Mouse (Mus musculus): ENCODE measurements at regions not wholly inside any gene's neighbourhood (a gene's known extent, or its start where the extent isn't known, plus 50 kb on each side); places are given as distances from the start of the nearest gene placed in this dataset.

DNA sequence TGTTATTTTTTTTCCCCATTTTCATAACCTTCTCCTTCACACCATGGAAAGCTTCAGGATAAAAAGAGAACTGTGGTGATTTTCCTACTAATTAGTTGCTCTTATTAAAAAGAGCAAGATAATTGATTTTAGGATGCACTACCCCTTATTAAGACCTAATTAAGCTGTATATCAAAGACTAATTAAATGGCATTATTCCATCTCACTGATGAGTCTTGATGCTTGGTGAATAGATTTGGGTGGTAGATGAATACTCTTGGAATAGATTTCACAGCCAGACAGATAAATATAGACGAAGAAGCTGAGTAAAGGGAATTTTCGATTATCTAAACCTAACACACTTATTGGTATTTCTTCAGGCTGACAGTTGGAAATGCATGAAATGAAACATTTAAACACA, 346.5 kb upstream of the Tenm2 start:
- H3K4me2 ChIP-seq (replicated peaks): no peak overlapping the region
- no peaks in the 10 kb centered on the region for H3K4me1 ChIP-seq
- H3K9me3 ChIP-seq: no peaks in the 10 kb centered on the region
- H3K27ac ChIP-seq (replicated peaks): no peak overlapping the region
- H3K4me3 ChIP-seq: no peak overlapping the region
- no peaks in the 10 kb centered on the region for H3K36me3 ChIP-seq
- H3K9ac ChIP-seq (replicated peaks): no peak overlapping the region
- no peaks in the 10 kb centered on the region for H3K27me3 ChIP-seq
- WGBS: 83% methylated on average over 2 of the region's 2 CpGs
- ATAC-seq (ENCODE audit: low FRiP score, low read depth): no peak

DNA sequence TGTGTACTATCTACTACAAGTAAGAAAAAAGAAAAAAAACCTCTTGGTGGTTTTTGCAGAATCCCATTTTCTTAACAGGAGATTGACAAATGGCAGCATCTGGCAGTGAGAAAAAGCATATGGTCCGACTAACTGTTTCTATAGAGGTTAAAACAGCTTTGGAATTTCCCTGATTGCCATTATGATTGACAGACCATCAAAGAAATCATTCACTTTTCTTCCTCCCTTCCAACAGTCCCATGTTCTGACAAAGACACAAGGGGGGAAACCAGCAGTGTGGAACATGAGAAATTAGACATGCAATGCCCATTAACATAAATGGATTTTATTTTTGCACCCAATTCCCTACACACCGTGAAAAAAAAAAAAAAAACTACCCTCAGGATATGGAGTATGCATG, 297.9 kb upstream of the Tenm2 start:
- Histone ChIP-seq H3K4me3 (no peak overlapping the region), H3K27ac (replicated peaks) (no peak overlapping the region), H3K27me3 (no peaks in the 10 kb centered on the region), H3K9me3 (no peaks in the 10 kb centered on the region), H3K36me3 (no peaks in the 10 kb centered on the region), H3K4me2 (replicated peaks) (no peak overlapping the region), H3K4me1 (0 out of 2 replicates have a peak, but pooled peaks cover 5% of the 10 kb centered on the region), H3K9ac (replicated peaks) (no peak overlapping the region)
- no peak; the same call in 1 of the 2 replicates for ATAC-seq (ENCODE audit: low FRiP score, low read depth)
- 32% methylated on average over 2 of the region's 2 CpGs for WGBS

DNA sequence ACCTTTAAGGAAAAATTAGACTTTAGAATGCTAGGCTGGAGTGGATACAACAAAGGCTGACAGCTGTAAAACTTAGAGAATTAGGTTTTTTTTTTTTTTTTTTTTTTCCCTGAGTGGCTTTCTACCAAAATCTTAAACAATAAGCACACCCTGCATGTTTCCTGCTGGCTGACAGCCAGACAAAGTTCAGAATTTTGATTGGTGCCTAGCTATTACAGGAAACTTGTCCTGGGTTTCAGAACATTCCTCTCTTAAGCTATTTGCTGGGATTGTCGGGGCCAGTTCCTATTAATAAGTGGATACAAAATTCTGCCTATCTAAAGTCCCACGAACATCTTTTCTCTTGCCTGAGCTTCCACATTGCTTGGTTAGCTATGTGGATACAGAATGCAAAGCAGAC, 296.7 kb upstream of the Tenm2 start:
- Histone ChIP-seq H3K4me1 (peaks cover 10% of the 10 kb centered on the region; the same call in 1 of the 2 replicates), H3K4me3 (no peak overlapping the region), H3K27ac (replicated peaks) (no peak overlapping the region), H3K4me2 (replicated peaks) (no peak overlapping the region), H3K9ac (replicated peaks) (no peak overlapping the region), H3K36me3 (no peaks in the 10 kb centered on the region), H3K27me3 (no peaks in the 10 kb centered on the region), H3K9me3 (no peaks in the 10 kb centered on the region)
- 44% methylated on average over 2 of the region's 2 CpGs for WGBS
- no peak for ATAC-seq (ENCODE audit: low FRiP score, low read depth)

DNA sequence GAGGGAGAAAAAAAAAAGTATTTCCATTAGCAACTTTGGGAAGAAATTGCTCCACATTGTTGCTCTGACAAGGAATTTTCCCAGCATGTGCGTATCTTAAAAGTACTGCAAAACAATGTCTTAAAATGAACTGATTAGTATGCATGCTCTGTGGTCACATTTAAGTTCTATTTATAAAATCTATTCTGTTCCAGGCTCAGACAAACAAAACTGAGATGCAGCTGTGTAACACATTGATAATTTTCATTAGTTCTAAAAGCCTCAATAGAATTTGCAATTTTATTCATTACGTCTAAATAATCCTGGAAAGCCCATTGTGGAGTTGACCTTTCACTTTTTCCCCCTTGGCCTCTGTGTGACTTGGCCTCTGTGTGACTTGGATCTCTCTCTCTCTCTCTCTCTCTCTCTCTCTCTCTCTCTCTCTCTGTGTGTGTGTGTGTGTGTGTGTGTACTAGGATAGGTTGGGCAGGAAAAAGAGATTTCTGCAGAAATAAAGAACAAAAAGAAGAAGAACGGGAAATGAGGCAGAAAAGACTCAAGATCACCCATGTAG, 262.8 kb upstream of the Tenm2 start:
- no peak overlapping the region for H3K4me3 ChIP-seq
- no peaks in the 10 kb centered on the region for H3K9me3 ChIP-seq
- ATAC-seq (ENCODE audit: low FRiP score, low read depth): no peak
- H3K9ac ChIP-seq (replicated peaks): no peak overlapping the region
- no peak overlapping the region for H3K4me2 ChIP-seq (replicated peaks)
- no peaks in the 10 kb centered on the region for H3K27me3 ChIP-seq
- 22% methylated on average over 3 of the region's 3 CpGs for WGBS
- no peak overlapping the region for H3K27ac ChIP-seq (replicated peaks)
- peaks cover 14% of the 10 kb centered on the region for H3K4me1 ChIP-seq
- H3K36me3 ChIP-seq: no peaks in the 10 kb centered on the region

DNA sequence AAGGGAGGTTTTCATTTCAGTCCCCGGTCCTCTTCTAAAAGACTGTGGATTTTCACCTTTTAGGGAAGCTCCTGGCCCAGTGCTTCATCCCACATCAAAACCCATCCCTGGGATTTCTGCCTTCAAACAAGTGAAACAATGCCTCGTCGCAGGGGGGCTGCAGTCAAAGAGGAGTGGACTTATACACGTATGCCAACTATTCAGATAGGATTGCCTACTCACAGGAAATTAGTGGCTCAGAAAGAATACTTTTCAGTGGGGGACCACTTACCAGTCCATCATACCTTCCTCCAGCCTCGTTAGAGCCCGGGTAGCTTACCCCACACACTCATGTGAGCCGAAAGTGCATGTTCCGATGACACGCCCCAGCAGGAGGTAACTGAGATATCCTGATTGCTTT, 262.1 kb upstream of the Tenm2 start:
- ATAC-seq (ENCODE audit: low FRiP score, low read depth): 0 out of 2 replicates have a peak, but pooled peaks have one; percentile 52
- Histone ChIP-seq H3K27me3 (no peaks in the 10 kb centered on the region), H3K27ac (replicated peaks) (no peak overlapping the region), H3K9ac (replicated peaks) (no peak overlapping the region), H3K4me1 (peaks cover 14% of the 10 kb centered on the region), H3K4me2 (replicated peaks) (no peak overlapping the region), H3K4me3 (no peak overlapping the region), H3K36me3 (no peaks in the 10 kb centered on the region), H3K9me3 (no peaks in the 10 kb centered on the region)
- 17% methylated on average over 9 of the region's 9 CpGs for WGBS

DNA sequence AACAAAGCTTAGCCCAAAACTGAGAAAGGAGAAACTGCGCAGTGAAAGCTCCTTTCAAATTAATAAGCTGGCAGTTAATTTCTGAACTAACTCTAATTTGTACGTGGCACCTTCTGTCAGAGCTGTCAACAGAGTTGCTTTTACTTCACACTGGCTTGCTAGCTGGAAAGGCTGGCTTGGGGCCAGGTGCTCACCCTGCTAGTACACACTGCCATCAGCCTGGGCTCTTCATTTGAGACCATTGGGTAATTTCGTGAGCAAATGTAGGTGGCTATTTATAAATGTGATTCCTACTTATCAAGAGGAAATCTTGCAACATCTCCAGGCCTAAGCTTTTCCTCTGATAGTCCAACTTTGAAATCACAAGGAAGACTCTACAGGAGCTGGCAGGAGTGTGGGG, 244.5 kb upstream of the Tenm2 start:
- Histone ChIP-seq H3K9me3 (no peaks in the 10 kb centered on the region), H3K4me1 (no peaks in the 10 kb centered on the region), H3K4me3 (no peak overlapping the region), H3K9ac (replicated peaks) (no peak overlapping the region), H3K27ac (replicated peaks) (no peak overlapping the region), H3K27me3 (no peaks in the 10 kb centered on the region), H3K36me3 (no peaks in the 10 kb centered on the region), H3K4me2 (replicated peaks) (no peak overlapping the region)
- ATAC-seq (ENCODE audit: low FRiP score, low read depth): no peak
- WGBS: 87% methylated on average over 3 of the region's 3 CpGs

DNA sequence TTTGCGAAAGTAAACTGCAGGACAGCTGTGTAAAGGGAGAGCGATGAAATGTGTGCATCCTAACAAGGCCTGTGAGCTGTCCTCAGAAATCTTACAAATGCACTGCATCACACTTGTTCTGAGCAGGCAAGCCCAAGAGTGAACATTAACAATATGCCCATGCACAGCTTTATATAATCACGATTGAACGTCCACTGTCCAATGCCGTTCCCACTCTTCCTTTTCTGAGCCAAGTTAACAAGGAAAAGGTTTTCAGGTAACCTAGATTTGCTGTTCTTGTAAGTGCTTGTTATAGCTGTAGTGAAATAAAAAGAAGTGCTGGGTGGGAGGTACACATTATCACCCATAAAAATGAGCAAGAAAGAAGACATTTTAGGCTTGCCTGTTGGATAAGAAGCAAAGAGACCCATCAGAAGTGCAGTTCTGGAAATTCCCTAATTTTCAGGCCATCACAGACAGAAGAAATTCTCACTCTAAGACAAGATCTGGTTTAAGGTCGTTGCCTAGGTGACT, 243.3 kb upstream of the Tenm2 start:
- ATAC-seq (ENCODE audit: low FRiP score, low read depth): no peak
- H3K9me3 ChIP-seq: no peaks in the 10 kb centered on the region
- WGBS: 92% methylated on average over 6 of the region's 6 CpGs

DNA sequence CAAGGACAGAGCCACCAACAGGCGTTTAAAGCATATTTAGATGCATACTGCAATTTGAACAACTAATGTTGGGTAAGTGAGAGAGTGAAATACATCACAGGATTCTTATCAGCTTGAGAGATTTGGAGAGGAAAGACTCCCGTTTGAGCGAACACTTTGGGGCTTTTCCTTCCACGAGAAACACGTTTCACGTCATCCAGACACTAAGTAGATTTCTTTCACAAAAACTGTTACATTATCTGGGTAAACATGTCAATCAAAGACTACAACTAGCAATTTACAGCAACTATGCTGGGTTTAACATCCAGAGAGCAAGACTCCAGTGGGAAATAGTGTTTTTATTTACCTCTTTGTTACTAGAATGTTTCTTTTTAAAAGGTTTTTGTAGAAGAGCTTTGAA, 238.3 kb upstream of the Tenm2 start:
- no peak overlapping the region for H3K27ac ChIP-seq (replicated peaks)
- H3K4me3 ChIP-seq: no peak overlapping the region
- no peak overlapping the region for H3K9ac ChIP-seq (replicated peaks)
- no peaks in the 10 kb centered on the region for H3K9me3 ChIP-seq
- H3K4me2 ChIP-seq (replicated peaks): no peak overlapping the region
- 81% methylated on average over 6 of the region's 6 CpGs for WGBS
- no peaks in the 10 kb centered on the region for H3K36me3 ChIP-seq
- no peaks in the 10 kb centered on the region for H3K27me3 ChIP-seq
- no peak for ATAC-seq (ENCODE audit: low FRiP score, low read depth)
- no peaks in the 10 kb centered on the region for H3K4me1 ChIP-seq

More for the DNA sequence above, 243.3 kb upstream of the Tenm2 start:
- Histone ChIP-seq H3K36me3 (no peaks in the 10 kb centered on the region), H3K9ac (replicated peaks) (no peak overlapping the region), H3K27me3 (no peaks in the 10 kb centered on the region), H3K4me2 (replicated peaks) (no peak overlapping the region), H3K4me3 (no peak overlapping the region), H3K4me1 (no peaks in the 10 kb centered on the region), H3K27ac (replicated peaks) (no peak overlapping the region)

DNA sequence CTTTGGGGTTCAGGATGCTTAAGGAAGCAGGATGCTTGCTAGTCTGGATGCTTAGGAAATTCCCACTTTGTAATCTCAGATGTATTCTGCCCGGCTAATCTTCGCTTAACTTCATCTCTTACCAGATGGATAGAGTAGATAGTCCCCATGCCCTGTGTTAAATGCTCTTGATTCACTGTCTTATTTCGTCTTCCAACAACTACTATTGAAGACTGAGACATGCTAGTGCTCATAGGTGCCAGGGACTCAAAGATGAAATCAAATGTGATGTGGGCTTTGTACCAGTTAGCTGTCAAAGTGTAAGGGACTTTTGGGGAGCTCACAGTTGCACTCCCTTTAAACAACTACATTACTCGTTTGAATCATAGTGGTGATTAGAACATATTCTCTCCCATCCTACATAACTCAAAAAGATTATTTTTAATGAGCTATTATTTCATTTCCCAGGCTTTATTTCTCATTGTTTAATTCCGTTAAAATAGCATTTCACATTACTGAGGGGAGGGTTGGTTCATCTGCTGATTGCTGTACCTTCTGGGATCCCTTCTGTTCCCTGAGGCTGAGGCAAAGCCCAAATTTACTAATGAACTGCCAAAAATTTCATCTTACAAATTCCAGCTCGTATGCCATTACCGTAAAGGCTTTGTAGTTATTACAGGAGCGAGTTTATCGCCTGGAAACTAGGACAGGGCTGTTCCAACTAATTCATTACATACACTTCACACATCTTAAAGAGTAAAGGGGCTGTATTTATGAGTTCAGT, 228.1 kb upstream of the Tenm2 start:
- Histone ChIP-seq H3K4me3 (no peak overlapping the region), H3K4me1 (no peaks in the 10 kb centered on the region), H3K27me3 (no peaks in the 10 kb centered on the region), H3K9ac (replicated peaks) (no peak overlapping the region), H3K4me2 (replicated peaks) (no peak overlapping the region), H3K36me3 (no peaks in the 10 kb centered on the region), H3K9me3 (no peaks in the 10 kb centered on the region), H3K27ac (replicated peaks) (no peak overlapping the region)
- ATAC-seq (ENCODE audit: low FRiP score, low read depth): no peak
- 90% methylated on average over 9 of the region's 9 CpGs for WGBS

DNA sequence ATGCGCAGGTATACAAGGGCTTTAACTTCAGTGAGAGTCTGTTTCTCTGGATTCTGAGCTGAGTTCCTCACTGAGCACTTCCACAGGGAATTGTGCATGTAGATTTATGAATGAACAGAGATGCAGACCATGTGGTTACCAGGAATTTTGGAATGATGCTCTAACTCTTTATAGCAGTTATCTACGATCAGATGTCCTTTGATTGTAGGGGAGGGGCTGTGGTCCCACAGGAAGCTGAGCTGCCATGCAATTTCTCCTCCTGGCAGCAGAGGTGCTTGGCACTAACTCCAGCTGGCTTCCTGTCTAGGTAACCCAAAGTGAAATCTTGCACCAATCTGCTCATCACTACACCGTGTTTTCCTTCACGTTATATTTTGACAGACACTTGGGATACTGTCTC, 226.6 kb upstream of the Tenm2 start:
- Histone ChIP-seq H3K9me3 (no peaks in the 10 kb centered on the region), H3K27ac (replicated peaks) (no peak overlapping the region), H3K4me3 (no peak overlapping the region), H3K4me2 (replicated peaks) (no peak overlapping the region), H3K4me1 (no peaks in the 10 kb centered on the region), H3K36me3 (no peaks in the 10 kb centered on the region), H3K27me3 (no peaks in the 10 kb centered on the region), H3K9ac (replicated peaks) (no peak overlapping the region)
- ATAC-seq (ENCODE audit: low FRiP score, low read depth): no peak
- WGBS: 87% methylated on average over 4 of the region's 4 CpGs

DNA sequence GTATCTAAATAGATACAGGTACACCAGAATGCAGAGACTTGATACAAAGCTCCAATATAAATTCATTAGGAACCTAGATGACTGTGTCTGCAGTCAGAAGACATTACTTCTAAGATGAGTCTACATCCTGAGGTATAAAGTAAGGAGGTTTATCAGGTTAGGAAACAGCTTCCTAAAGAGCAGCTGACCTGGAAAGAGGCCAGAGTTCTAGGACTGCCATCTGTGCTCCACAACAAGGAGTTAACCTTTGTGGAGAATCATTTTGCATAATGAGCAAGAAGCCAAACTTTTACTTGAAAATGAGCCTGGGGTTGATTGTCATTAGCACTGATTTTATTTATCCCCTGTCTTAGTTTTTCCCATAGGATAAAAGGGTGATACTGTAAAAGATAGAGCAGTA, 211.6 kb upstream of the Tenm2 start:
- Histone ChIP-seq H3K4me2 (replicated peaks) (no peak overlapping the region), H3K9me3 (no peaks in the 10 kb centered on the region), H3K4me3 (no peak overlapping the region), H3K36me3 (no peaks in the 10 kb centered on the region), H3K27me3 (no peaks in the 10 kb centered on the region), H3K27ac (replicated peaks) (no peak overlapping the region), H3K4me1 (no peaks in the 10 kb centered on the region), H3K9ac (replicated peaks) (no peak overlapping the region)
- no peak for ATAC-seq (ENCODE audit: low FRiP score, low read depth)

DNA sequence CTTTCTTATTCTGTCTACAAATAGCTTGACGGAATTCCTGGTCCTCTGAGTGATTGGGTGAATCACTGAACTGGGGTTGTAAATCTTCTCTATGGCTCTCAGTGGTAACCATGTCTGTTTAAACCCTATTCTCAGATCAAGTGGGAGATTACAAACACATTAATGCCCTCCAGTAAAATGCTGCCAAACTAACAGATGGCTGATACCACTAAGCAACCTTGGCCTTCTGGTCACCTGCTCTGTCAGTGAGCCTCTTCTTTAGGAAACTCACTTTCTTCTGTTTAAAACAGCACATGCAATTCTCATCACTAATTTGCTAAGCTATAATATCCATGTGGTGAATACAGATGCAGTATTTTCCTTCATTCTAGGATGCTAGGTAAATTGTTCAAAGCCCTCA, 210.9 kb upstream of the Tenm2 start:
- 89% methylated on average over 1 of the region's 1 CpGs for WGBS
- H3K36me3 ChIP-seq: no peaks in the 10 kb centered on the region
- H3K27me3 ChIP-seq: no peaks in the 10 kb centered on the region
- H3K4me2 ChIP-seq (replicated peaks): no peak overlapping the region
- no peaks in the 10 kb centered on the region for H3K9me3 ChIP-seq
- no peak for ATAC-seq (ENCODE audit: low FRiP score, low read depth)
- no peak overlapping the region for H3K9ac ChIP-seq (replicated peaks)
- H3K27ac ChIP-seq (replicated peaks): no peak overlapping the region
- no peak overlapping the region for H3K4me3 ChIP-seq
- H3K4me1 ChIP-seq: no peaks in the 10 kb centered on the region
